Mouse (Mus musculus) CD8-positive naive resting alpha-beta T cell, adult 2 months (primary cell): ENCODE measurements at regions not wholly inside any gene's neighbourhood (a gene's known extent, or its start where the extent isn't known, plus 50 kb on each side); places are given as distances from the start of the nearest gene placed in this dataset.

Source experiments
- DNase-seq, 2 experiments: peaks; one replicate each; pipeline ENCODE4 v3.0.0; 2022; ENCODE audit warnings: low read depth in 2 of 2, low spot score in 2 of 2

DNA sequence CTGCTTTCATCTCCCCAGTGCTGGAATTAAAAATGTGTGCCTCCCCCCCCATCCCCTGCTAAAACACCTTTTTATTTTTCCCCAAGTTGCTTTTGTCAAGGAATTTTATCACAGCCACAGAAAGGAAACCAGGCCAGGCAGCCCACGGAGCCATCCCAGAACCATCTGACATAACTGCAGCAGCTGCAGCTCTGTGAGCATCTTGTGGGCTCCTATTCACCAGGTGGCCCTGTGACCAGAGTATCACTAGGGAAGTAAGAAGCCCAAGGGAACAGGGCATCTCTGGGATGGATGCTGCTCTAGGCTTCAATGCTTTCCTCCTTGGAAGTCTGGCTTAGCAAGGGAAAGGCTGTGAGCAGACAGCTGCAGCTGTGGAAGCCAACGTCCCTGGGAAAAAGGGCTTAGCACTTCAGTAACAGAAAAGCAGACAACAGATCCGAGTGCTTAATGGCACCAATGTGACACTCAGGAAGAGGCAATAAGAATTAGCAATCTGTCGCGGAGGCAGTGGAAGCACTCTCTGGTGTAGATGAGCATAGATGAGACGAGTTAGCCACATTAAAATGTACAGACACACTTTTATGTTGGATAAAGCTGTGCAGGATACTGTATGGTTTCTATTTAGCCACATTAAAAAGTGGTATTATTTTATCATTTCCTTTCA lies 1183.0 kb downstream of the 4930447A16Rik start:
- DNase-seq: no peak

DNA sequence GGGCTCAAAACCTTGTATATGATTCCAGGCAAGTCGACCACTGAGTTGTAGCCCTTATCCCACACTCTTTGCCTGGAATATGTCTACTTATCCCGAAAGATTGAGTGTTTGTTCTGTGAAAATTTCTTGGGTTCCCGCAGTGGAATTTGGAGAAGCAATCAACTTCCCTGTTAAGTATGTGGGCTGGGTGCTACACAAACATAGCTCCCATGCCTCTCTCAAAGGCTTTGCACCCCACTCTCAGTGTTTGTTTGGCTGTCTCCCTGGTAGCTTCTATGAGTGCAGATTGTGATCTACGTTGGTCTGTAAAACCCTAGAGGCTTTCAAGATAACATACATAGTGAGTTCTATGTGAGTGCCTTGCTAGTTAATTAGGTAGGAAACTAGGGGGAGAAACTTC lies 1184.2 kb downstream of the 4930447A16Rik start:
- DNase-seq: no peak
